Mouse (Mus musculus) left cerebral cortex, adult 8-10 months (tissue): ENCODE data around the gene Rilp. TPM values are rescaled to one million over a fixed set of nuclear protein-coding genes. Genes with fewer than 3 reads are reported as not detected.

ENCODE experiments used
- DNase-seq, 2 experiments: peaks; one replicate each; pipeline ENCODE4 v3.0.0; 2022; ENCODE audit warnings: low spot score in 2 of 2
- total RNA-seq, 4 experiments: library from RNA; stranded (reverse); gene quantifications; 2 replicates each; pipeline ENCODE4 v1.2.4; 2022

Gene Rilp
- 1 to 10 TPM; 1.7 to 2.4 (median 2.1) TPM for total RNA-seq

DNA sequence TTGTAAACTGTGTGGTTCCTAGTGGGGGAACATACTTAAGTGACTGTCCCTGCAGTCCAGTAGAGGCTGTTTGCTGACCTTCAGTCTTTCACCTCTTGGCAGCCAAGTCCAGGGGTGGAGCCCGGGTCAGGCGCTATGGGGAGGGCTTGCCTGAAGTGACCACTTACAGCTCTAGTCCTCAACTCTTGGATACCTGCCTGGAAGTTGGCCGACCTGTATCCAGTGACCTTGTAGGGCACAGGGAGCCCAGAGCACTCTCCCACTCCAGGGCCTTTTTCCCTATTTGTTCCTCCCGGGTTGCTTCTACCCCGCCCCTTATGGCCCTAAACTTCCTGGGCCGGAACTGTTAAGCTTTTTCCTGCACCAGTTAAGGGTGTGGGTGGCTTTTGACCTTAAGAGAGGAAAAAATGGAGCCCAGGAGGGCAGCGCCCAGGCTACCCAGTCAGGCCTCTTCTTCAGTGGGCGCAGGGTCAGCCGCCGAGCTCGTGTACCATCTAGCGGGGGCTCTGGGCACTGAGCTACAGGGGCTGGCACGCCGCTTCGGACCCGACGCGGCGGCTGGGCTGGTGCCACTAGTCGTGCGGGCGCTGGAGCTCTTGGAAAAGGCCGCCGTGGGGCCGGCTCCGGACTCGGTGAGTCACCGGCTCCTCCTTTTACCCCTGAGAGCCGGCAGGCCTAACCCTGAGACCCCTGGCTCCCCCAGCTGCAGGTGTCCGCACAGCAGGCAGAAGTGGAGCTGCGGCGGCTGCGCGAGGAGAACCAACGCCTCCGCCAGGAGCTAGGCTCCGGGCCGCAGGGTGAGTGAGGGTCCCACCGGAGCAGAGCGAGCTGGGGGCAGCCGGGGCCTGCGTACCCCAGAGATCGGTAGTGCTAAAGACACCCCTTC lies at the start of gene Rilp:
Rilp (plus strand) TSS at position 354 of the 886 bp plus-strand sequence.
- DNase-seq: peak; percentile 32 to 37

DNA sequence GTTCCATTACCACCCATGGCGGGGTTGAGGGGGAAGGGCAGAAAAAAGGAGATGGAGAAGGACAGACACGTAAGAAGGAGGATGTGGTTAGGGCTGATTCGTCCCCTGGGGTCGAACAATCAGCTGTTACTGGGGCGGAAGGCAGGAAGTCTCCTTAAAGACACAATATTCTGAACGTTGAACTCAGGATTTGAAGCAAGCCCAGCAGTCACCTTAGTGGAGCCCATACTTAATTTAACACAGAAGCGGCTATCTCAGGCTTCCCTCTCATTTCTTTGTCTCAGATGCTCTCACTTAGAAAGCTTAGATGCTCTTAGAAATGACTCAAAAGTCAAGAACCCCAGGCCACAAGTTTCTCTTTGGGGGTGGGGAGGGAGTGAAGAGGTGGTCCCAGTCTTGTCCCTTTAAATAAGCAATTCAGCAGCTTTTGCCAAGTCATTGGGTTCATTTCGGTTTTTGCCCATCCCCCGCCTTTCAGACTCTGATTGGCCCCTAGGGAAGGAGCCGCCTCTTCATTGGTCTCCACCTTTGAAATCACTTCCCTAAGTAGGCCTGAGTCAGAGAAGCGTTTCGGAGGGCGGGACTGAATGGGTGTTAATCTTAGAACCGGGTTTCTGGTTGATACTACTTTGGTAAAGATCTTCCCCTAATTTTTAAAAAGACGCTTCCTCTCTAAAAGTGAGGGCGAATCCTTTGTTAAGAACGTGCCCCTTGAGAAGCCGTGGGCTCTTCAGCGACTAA lies 49.6 kb upstream of the Rilp start:
- peak; percentile 75 to 93 for DNase-seq

DNA sequence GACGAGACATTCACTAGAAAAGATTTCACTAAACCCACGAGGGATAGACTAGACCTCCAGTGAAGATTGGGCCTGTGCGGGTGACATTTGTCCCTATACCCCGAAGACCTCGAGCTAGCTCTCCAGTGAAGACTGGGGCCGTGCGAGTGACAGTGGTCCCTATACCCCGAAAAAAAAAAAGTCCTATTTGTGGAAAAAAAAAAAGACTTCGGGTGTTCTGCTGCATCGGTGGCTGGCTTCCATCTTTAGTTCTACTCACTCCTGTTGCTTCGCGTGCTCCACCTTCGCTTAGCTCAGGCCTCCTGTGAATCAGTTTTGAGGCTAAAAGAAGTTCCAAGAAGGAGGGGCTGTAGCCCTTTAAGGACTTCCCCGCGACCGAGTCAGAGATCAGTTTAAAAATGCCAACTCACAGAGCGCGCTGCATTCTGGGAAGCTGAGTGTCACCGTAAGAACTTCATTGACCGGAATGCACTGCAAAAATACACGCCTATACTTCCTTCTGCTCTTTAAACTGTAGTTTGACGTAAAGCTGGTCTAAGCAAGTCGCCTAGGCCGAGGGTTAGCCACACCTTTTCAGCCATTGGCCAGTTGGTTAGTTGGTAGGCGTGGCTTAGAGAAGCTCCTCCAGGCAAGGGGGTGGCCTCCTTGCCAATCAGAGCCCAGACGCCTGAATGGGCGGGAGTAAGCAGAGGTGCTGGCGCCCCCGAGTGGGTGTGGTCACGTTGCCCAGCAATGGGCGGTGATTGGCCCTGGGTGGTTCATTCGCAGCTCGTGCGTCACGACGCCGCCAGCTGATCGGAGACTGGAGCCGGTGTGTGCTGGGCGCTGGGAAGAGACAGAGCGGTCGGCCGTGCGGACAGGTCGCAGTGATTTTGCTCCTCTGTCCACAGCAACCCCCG lies 48.8 kb upstream of the Rilp start, which contains the start of gene Tlcd2:
Tlcd2 (plus strand) TSS at position 872 of the 899 bp plus-strand sequence.
- peak; percentile 91 to 100 for DNase-seq

DNA sequence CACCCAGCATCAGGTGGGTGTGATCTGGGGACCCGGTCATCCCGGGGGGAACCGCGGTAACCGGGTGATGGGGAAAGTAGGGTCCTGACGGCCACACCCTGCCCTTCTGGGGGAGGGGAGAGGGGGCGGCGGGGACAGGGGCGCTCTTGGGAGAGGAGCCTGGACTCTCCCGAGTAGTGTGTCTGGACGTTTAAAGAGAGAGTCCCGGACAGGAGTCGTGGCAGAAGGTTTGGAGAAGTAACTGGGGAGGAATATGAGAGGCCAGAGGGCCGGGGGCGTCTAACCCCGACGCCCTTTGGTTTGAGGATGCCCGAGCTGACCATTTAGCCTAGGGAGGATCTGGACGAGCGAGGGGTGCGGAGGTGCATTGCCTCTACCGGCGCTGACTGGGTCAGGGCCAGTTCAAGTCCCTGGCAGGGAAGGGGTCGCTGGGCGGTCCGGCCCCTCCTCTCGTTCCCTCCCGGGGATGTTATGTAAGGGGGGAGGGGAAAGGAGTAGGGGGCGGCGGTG lies 48.1 kb upstream of the Rilp start:
- DNase-seq: peak in 1 of 2 experiments; percentile 43

DNA sequence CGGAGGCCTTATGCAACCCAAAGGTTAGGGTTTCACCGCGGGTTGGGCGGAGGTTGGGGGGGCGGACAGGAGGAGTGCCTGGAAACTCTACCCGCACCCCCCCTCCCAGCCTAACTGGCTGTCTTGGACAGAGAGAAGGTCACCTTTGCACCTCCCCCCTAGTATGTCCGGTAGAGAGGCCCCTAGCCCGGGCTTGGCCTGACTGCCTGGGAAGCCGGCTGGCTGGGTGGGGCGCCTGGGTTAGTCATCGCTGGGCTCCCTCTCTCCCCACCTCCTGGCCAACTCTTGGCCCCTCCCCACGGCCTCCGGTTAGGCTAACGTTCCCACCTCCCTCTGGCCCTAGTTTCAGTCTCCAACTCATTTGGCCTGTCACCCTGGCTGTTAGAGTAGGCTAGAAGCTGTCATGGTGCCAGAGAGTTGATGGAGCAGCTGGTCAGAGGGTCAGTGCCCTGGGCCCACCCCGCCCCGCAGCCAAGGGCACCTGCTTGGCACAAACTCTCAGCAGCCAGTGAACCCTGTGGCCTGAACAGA lies 47.6 kb upstream of the Rilp start:
- peak in 1 of 2 experiments; percentile 63 for DNase-seq

DNA sequence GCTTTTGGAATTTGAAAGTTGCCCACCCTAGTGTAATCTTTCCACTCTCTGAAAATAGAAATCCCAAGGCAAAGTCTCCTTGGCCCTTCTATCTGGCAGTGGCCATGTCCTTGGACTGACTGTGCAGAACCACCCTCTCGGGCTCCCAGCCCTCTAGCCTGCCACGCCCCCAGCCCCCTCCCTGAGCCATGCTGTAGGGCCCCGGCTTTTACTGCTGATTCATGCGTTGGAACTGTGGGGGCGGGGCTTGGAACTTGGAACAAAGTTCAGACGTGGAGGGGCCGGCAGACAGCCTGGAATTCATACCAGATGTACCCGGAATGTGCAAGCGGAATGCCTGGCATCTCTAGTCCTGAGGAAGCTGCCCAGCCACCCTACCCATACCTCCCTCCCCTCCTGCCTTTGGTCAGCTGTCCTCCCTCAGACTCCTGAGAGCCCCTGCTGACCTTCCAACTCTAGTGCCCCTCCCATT lies 47.0 kb upstream of the Rilp start:
- DNase-seq: peak in 1 of 2 experiments; percentile 70

DNA sequence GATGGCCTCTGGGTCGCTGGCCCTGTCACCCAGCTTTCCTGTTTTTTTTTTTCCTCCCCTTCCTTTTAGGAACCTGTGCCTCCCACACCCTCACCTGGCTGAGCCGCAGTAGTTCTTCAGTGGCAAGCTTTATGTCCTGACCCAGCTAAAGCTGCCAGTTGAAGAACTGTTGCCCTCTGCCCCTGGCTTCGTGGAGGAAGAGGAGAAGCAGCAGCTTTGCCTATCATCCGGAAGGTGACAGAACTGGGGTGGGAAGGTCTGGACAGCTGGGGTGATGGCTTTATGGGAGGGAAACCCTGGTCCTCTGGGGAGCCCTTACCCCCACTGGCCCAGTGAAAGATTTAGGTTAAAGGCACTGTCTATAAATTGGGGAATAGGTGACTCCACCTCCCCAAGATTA lies 46.3 kb upstream of the Rilp start:
- no peak for DNase-seq

DNA sequence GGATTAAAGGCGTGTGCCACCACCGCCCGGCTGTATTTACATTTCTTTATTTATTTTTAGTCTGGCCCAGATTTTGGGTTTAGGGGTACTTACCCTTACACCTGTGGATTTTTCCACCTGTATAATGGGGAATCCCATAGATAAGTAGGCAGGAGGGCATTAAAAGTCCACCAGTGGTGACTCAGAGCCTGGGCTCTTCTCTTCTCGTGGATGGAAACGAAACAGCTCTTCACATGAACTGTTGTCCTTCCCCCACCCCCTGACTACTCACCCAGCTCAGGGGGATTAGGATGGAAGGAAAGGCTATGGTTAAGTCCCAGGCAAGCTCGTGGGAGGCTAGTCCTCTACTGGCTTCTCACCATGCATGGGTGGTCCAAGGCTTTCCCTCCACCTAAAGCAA lies 45.5 kb upstream of the Rilp start:
- DNase-seq: no peak

DNA sequence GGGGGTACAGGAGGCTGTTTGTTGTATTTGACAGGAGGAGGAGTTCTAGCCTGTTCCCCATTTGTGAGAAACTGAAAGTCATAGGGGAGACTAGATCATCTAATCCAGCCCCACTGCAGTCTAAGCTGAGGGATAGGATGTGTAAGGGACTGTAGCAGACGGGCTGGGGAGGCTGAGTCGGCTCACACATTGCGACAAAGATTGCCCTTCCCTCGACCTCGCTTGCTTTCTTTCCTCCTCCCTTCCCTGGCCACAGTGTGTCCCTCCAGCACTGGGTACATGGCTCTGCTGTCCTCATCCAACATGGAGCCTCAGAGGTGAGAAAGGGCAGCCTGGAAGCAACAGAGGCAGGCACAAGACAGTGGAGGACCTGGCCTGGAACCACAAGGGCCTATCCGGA lies 44.8 kb upstream of the Rilp start:
- DNase-seq: no peak

DNA sequence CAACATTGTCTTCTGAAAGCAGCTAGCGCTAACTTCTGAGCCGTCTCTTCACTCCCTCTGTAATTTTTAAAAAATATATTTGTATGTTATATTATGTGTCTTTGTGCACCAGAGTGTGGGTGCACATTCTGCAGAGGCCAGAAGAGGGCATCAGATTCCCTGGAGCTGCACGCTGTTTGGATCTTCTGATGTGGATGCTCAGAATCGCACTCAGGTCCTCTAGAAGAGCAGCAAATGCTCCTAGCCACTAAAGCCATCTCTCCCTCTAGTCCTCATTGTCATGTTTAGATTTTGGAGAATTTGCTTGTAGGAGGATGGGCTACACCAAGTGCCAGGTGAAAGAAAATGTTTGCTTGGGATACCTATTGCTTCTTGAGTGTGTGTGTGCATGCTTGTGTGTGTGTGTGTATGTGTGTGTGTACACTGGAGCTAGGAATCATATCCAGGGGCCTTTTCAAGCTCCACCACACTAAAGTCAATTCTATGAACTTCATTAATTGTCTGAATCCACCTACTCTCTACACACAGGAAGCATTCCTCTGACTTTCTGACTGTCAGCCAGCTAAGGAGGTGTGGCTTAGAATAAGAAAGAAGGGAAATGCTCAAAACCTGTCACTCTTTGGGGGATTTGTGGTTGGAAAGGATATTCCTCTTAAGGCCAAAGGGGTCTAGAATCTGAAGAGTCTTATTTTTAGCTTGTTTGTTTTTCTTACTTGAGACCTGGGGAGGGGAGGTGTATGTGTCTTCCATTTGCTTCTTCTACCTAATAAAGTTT lies 43.0 kb upstream of the Rilp start:
- no peak for DNase-seq

DNA sequence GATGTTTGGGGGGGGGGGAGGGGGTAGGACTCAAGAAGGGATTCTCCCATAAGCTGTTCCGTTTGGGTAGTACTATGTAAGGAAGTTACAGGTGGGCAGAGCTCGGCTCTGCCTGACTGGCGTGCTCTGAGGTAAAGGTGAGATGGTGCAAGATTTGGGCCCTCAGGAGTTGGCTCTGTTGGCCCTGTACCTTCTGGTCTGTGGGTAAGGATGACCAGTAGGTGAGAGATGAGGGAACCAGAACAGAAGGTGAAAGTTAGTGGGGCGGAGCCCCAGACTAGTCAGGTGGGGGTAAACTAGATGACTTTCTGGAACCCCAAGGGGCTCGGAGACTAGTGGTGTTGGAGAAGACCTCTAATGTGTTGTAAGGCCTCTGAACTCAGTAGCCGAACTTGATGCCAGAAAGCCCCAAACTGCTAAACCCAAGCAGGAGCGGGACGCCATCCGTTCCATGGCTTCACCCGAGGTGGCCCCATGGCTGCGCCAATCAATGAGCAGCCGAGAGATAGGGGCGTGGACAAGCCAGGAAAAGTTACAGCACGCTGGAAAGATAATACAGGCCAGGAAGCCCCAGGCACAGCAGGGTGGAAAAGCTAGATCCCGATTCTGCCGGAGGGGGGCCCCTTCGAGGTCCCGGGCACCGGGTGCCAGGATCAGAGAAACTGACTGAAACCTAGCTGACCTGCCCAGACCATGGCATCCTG lies 42.2 kb upstream of the Rilp start:
- DNase-seq: no peak

DNA sequence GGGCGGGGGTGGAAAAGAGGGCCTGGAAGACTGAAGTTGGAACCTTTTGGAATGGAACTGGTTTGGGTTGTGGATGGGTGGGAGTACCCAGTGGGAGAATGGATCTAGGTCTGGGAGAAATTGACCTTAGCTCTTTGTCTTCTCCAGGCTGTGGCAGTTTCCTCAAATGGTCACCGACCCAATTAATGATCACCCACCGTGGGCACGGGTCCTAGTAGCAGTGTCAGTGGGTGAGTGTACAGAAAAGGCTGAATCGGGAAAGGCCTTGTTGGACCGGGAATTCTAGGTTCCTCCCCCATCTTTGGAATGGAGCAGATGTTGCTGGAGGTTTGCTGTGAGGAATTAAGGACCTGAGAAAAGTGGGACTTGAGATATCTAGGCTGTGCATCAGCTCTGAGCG lies 41.5 kb upstream of the Rilp start:
- no peak for DNase-seq

DNA sequence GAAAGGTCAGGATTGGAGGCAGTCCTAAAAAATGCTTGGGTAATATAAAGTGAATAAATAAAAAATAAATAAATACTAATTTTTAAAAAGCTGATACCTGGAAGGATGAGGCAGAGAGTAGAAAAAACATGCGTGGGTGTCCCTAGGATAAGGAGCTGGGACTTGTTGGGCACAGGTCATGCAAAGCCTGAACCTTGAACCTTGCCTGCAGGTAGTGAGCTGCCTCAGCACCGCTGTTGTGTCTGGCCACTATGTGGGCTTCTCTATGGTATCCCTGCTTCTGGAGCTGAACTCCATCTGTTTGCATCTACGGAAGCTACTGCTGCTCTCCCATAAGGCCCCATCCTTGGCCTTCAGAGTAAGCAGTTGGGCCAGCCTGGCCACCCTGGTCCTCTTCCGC lies 40.6 kb upstream of the Rilp start:
- DNase-seq: no peak

DNA sequence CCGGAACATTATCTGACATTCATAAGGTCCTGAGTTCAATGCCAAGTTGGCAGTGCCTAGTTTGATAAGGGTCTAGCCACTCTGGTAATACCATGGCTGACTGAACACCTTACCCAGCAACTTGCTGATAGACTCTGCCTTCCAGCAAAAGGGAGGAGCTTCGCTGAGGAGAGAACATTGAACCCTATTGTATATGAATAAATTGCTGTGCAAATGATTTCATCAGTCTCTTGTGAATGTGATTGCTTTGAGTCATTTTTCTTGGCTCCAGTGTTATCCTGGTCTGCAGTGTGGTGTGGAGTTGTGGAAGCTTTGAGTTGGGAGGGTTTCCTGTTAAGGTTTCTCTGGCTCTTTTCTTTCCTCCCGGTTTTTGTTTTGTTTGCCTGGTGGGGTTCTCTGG lies 39.2 kb upstream of the Rilp start:
- DNase-seq: no peak

DNA sequence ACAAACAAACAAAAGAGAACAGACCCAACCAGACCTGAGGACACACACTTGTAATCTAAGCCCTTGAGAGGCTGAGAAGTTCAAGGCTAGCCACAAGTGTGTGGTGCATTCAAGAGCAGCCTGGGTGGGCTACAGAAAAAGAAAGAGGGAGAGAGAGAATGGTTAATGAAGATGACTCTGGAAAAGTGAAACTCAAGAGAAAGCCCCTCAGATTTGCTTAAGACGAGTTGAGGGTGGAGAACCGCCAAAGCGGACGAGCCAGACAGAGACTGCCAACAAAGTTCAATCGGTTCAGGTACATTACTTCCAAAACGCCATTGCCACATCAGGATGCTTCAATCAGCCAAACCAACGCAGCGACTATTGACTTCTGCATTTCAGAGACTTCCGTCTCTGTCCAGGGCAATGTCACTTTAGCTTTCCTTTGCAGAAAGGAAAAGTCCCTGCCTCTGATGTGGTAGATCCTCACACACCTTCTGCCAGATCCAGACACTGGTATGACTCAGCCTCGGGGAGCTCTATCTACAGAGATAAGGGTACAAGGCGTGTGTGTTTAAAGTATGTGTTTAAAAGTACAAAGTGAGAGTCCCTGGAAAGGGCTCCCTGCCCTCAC lies 37.3 kb upstream of the Rilp start:
- no peak for DNase-seq

DNA sequence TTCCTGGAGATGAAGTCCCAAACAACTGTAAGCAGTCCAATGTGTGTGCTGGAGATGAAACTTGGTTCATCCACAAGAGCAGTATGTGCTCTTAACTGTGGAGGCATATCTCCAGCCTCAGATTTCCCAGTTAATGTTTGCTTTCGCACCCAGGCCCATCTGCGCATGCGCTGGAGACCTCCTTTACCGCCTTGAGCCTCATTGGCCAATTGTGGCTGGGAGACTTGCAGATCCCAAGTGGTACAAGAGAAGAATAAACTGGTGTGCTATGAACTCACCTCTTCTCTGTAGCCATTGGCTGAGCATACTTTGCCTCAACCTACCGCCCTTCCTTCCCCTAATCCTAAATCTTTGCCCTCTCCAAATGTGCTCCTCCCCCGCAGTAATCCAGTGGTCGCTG lies 36.5 kb upstream of the Rilp start:
- no peak for DNase-seq

DNA sequence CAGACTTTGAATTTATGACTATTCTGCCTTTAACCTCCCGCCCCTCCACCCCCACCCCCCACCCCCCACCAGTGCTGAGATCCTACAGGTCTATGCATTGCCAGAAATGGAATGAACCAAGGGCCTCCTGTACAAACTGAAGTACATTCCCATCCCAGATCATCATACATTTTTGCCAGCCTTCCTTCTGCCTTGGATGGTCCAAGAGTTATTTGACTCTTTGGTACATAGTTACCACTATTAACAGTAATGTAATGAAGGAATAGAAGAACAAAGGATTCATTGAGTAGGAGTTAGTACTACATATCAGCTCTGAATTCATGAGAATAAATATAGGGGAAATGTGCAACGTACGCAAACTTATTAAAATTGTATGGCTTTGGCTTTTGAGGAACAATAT lies 23.7 kb upstream of the Rilp start:
- no peak for DNase-seq

DNA sequence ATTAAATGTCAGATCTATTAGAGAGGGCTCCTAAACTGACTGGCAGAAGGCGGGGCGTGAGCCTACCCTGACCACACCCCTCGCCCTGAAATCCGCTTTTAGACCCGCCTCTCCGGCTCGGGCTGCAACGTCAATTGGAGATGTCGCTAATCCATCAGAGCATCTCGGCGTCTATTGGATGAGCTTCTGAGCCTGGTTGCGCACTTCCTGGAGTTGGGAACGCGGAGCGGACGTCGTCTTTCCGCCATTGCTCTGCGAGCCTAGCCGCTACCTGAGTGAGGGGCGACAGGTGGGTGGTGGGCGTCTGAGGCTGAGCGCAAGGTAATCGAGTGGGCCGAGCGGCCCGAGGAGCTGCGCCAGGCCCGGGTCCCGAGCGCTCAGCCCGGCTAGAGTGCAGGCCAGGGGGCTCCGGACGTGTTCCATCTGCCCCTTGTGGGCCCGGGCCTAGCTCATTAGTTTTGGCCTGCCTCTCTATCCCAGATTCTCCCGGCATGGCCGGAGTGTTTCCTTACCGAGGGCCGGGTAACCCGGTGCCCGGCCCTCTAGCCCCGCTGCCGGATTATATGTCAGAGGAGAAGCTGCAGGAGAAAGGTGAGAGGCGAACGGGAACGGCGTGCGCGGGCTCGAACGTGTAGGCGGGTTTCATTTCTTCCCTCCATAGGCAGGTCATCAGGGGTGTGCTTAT lies 23.2 kb upstream of the Rilp start, which contains the start of gene Prpf8:
Prpf8 (plus strand) TSS at position 216 of the 685 bp plus-strand sequence.
- peak; percentile 96 to 99 for DNase-seq
